Mouse (Mus musculus) kidney, postnatal 0 days (tissue): ENCODE results near the gene Cxcl1. TPM values are rescaled to one million over a fixed set of nuclear protein-coding genes. Genes with fewer than 3 reads are reported as not detected.
A peak's percentile ranks its signal among the peaks of the same experiment; 100 is the strongest.

Experiments
- ATAC-seq: fragments of 200-750 bp; cut with Nextera tagmentation; replicated peaks from 2 replicates; pipeline ENCODE4 v1.8.0; 2017; ENCODE audit warnings: low read depth, moderate number of reproducible peaks, moderate TSS enrichment, moderate library complexity; ENCODE audit not compliant: low FRiP score
- DNase-seq: peaks from one replicate; pipeline ENCODE4 v3.0.0-alpha.2; 2016; ENCODE audit warnings: low spot score
- H3K27ac ChIP-seq: fragments of 300-500 bp; sonication (generic); 2 replicates; pipeline ENCODE4 v1.5.1; 2014; ENCODE audit warnings: mild to moderate bottlenecking
- H3K27me3 ChIP-seq: fragments of 300-500 bp; sonication (generic); 2 replicates; pipeline ENCODE4 v1.6.1; 2014; ENCODE audit warnings: low read length, mixed read lengths; ENCODE audit not compliant: insufficient read depth
- H3K36me3 ChIP-seq: fragments of 300-500 bp; sonication (generic); 2 replicates; pipeline ENCODE4 v1.6.1; 2014; ENCODE audit warnings: low read length, mixed read lengths; ENCODE audit not compliant: insufficient read depth
- H3K4me1 ChIP-seq: fragments of 300-500 bp; sonication (generic); replicated peaks from 2 replicates; pipeline ENCODE4 v1.6.1; 2014; ENCODE audit warnings: antibody characterized with exemption, low read length, mixed read lengths; ENCODE audit not compliant: insufficient read depth
- H3K4me2 ChIP-seq: fragments of 300-500 bp; sonication (generic); 2 replicates; pipeline ENCODE4 v1.6.1; 2014; ENCODE audit warnings: mild to moderate bottlenecking, low read length, moderate library complexity, mixed read lengths
- H3K4me3 ChIP-seq: fragments of 300-500 bp; sonication (generic); replicated peaks from 2 replicates; pipeline ENCODE4 v1.5.1; 2014; ENCODE audit warnings: low read depth, low read length
- H3K9ac ChIP-seq: fragments of 300-500 bp; sonication (generic); 2 replicates; pipeline ENCODE4 v1.6.1; 2014; ENCODE audit warnings: low read depth, low read length
- H3K9me3 ChIP-seq: fragments of 300-500 bp; sonication (generic); replicated peaks from 2 replicates; pipeline ENCODE4 v1.6.1; 2016; ENCODE audit warnings: low read length, inconsistent platforms, mixed read lengths
- CTCF ChIP-seq: IDR thresholded peaks from 2 replicates; pipeline ENCODE4 v1.5.1; 2016; ENCODE audit warnings: antibody characterized with exemption, low read depth, mild to moderate bottlenecking, moderate library complexity
- WGBS: fragments of 180-500 bp; shearing (Covaris S2); extraction: QIAGEN DNeasy Blood & Tissue Kit; methylation state at CpG from one replicate; pipeline ENCODE4 v1.1.7; 2014; 5-methylcytosine and 5-hydroxymethylcytosine counted together
- polyA plus RNA-seq: library from polyadenylated mRNA; unstranded; fragments of >200 nt; fragmentation: Nextera tagmentation; extraction: Ambion mirVana; gene quantifications from 2 replicates; pipeline ENCODE4 v1.2.1, GENCODE M21; 2015

Cxcl1 gene
- polyA plus RNA-seq, 1 experiment from 2014 or later, result 1.3 TPM

DNA sequence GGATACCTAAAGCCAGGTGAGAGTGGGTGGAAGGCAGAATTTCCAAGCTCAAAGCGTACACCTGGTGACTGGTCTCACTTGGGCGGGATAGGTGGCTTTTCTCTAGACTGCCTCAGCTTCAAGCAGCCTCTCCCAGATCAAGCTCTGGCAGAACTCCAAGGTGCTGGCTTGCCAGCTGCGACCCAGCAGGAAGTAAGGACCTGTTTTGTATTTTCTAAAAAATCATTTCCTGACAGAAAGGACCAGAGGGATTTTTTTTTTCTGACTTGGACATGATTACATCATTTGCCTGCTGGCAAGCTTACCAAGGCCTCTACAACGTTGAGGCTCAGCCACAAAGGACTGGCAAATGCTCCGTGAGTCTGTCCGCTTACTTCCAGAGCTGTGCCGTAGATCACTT lies 9.1 kb downstream of the Cxcl1 start:
- DNase-seq (peak; percentile 28), ATAC-seq (no peak)
- Histone ChIP-seq H3K27ac (no peak overlapping the region), H3K27me3 (peaks cover 5% of the 10 kb centered on the region; the same call in 1 of the 2 replicates), H3K9ac (no peak overlapping the region), H3K4me1 (peaks cover 7% of the 10 kb centered on the region; the same call in 1 of the 2 replicates), H3K36me3 (no peaks in the 10 kb centered on the region), H3K9me3 (no peaks in the 10 kb centered on the region), H3K4me2 (no peak overlapping the region), H3K4me3 (no peak overlapping the region)
- WGBS, result 53% methylated on average over 7 of the region's 7 CpGs
- no peak for TF ChIP-seq CTCF

GRCm38 (mm10) chr5:90900688-90901087 lies 9.6 kb downstream of the Cxcl1 start:
- H3K27me3 ChIP-seq, result peaks cover 5% of the 10 kb centered on the region; the same call in 1 of the 2 replicates
- H3K4me2 ChIP-seq, result no peak overlapping the region
- no peak overlapping the region for H3K9ac ChIP-seq
- no peak overlapping the region for H3K27ac ChIP-seq
- H3K9me3 ChIP-seq, result no peaks in the 10 kb centered on the region
- no peak for TF ChIP-seq CTCF
- H3K36me3 ChIP-seq, result no peaks in the 10 kb centered on the region
- no peak for DNase-seq
- ATAC-seq, result no peak
- 74% methylated on average over 7 of the region's 7 CpGs for WGBS
- no peak overlapping the region for H3K4me3 ChIP-seq
- peaks cover 7% of the 10 kb centered on the region; the same call in 1 of the 2 replicates for H3K4me1 ChIP-seq

DNA sequence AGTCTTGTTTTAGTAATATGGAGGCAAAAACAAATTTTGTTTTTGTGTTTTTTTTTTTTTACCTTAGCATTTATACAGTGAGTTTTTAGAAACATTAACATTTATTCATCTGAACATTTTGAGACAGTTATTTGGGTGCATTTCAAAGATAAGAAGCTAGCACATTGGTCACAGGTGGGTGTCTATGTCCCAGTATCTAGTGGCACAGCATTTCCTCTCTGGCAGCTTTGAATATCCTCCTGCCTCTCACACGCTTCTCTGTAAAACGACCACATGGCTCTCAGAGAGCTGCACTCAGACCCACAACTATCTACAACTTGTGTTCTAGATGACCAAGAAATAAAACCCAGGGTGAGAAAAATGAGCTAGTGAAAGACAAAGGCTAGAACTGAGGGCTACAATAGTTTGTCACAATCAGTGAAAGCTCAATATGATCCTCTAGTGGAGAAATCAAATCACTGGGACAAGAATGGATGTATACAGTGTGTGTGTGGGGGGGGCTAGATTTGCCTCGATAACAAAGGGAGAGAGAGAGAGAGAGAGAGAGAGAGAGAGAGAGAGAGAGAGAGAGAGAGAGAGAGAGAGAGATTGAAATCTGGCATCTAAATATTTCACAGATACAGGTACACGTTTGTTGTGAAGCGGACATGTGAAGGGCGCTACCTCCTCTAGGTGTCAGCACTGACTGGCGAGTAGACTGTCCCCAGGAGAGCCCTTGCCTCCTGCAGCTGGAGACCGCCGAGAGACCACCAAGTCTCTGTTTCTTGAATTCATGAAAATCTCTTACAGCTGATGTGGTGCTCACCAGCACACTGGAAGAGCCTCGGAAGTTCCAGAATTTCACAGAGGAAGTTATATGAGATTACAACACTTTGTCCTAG lies 11.6 kb downstream of the Cxcl1 start:
- H3K4me1 ChIP-seq, result peaks cover 7% of the 10 kb centered on the region; the same call in 1 of the 2 replicates
- 10% methylated on average over 10 of the region's 10 CpGs for WGBS
- ATAC-seq, result no peak; the same call in 1 of the 2 replicates
- H3K4me2 ChIP-seq, result peak overlapping the region; percentile 67
- H3K27ac ChIP-seq, result no peak overlapping the region
- peaks cover 5% of the 10 kb centered on the region; the same call in 1 of the 2 replicates for H3K27me3 ChIP-seq
- no peak overlapping the region for H3K9ac ChIP-seq
- H3K9me3 ChIP-seq, result no peaks in the 10 kb centered on the region
- peak; percentile 58 for DNase-seq
- H3K4me3 ChIP-seq, result peak overlapping the region; percentile 21; the same call in 1 of the 2 replicates
- TF ChIP-seq CTCF, result peak; percentile 62
- H3K36me3 ChIP-seq, result no peaks in the 10 kb centered on the region

DNA sequence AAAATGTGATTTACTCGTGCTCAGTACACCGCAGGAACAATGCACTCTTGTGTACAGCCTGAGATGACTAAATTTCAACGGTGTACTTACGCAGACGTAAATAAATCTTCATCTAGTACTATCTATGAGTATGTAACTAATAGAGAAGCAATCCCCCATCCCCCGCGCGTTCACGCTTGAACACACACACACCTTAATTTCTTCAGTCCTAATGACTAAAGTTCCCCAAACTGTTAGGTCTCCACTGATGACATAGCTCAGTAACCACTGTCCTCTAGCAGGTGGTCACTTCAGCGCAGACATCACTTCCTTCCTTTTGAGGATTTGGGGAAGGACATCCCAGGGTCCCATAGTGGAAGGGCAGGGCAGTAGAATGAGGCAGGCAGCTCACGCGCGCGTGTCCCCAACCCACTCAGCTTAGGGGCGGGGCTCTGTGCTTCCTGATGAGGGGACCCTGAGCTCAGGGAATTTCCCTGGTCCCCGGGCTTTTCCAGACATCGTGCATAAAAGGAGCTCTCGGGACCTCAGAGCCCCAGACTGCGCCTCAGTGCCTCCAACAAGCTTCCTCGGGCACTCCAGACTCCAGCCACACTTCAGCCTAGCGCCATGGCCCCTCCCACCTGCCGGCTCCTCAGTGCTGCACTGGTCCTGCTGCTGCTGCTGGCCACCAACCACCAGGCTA lies 12.4 kb downstream of the Cxcl1 start, which contains the start of gene Cxcl2:
Gene Cxcl2 (plus strand): TSS at position 533 of the 682 bp plus-strand sequence.
- H3K27ac ChIP-seq, result no peak within 1 kb of the TSS
- H3K36me3 ChIP-seq, result no peaks in the 10 kb centered on the region
- peak within 1 kb of the TSS; percentile 67 for H3K4me2 ChIP-seq
- 6% methylated on average over 22 of the region's 22 CpGs for whole genome bisulfite sequencing
- DNase-seq (no peak), ATAC-seq (peak; percentile 80)
- peak within 1 kb of the TSS; percentile 21; the same call in 1 of the 2 replicates for H3K4me3 ChIP-seq
- peaks cover 7% of the 10 kb centered on the region; the same call in 1 of the 2 replicates for H3K4me1 ChIP-seq
- H3K27me3 ChIP-seq, result peaks cover 5% of the 10 kb centered on the region; the same call in 1 of the 2 replicates
- TF ChIP-seq CTCF, result no peak
- H3K9ac ChIP-seq, result no peak within 1 kb of the TSS
- H3K9me3 ChIP-seq, result no peaks in the 10 kb centered on the region

DNA sequence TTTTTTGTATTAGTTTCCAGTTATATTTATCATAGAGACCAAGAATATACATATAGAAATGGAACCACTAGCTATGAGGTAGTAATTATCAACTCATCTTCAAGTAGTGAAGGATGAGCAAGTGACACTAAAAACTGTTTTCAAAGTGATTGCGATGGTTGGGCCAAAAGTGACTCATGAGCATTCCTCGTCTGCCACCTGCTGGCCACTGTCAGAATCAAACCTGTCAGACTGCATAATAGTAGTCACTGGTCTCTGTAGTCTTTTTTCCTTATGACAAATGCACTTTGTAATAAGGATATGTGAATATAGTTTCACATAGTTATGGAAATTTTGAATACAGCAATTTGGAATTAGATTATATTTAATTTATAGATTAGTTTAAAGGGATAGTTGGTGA lies 17.9 kb downstream of the Cxcl1 start:
- Histone ChIP-seq H3K36me3 (no peaks in the 10 kb centered on the region), H3K4me2 (no peak overlapping the region), H3K27ac (no peak overlapping the region), H3K4me3 (no peak overlapping the region), H3K9me3 (no peaks in the 10 kb centered on the region), H3K27me3 (peaks cover 3% of the 10 kb centered on the region; the same call in 1 of the 2 replicates), H3K9ac (no peak overlapping the region), H3K4me1 (peaks cover under 1% of the 10 kb centered on the region; the same call in 1 of the 2 replicates)
- ATAC-seq (no peak), DNase-seq (peak; percentile 86)
- WGBS, result 2% methylated on average over 2 of the region's 2 CpGs
- peak; percentile 91 for TF ChIP-seq CTCF

GRCm38 (mm10) chr5:90919495-90919894 lies 28.5 kb downstream of the Cxcl1 start:
- Histone ChIP-seq H3K27me3 (no peaks in the 10 kb centered on the region), H3K4me2 (no peak overlapping the region), H3K9ac (no peak overlapping the region), H3K9me3 (no peaks in the 10 kb centered on the region), H3K27ac (no peak overlapping the region), H3K4me3 (no peak overlapping the region), H3K36me3 (no peaks in the 10 kb centered on the region), H3K4me1 (no peaks in the 10 kb centered on the region)
- TF ChIP-seq CTCF, result no peak
- 78% methylated on average over 2 of the region's 2 CpGs for WGBS
- ATAC-seq, result no peak
- DNase-seq, result no peak
